Mouse (Mus musculus) ES-Bruce4 (cell line): ENCODE results near the gene Tvp23a. TPM values are rescaled to one million over a fixed set of nuclear protein-coding genes. Genes with fewer than 3 reads are reported as not detected.
A peak's percentile ranks its signal among the peaks of the same experiment; 100 is the strongest.

Source experiments
- H3K27ac ChIP-seq: 2 replicates; pipeline ENCODE4 v1.5.1; 2012; ENCODE audit warnings: low read length, inconsistent platforms; ENCODE audit not compliant: insufficient read depth
- H3K27me3 ChIP-seq: 2 replicates; pipeline ENCODE4 v1.6.1; 2012; ENCODE audit warnings: mild to moderate bottlenecking, low read length, inconsistent platforms; ENCODE audit not compliant: control insufficient read depth, poor library complexity, insufficient read depth, severe bottlenecking
- H3K36me3 ChIP-seq: 2 replicates; pipeline ENCODE4 v1.6.1; 2012; ENCODE audit warnings: inconsistent platforms, mild to moderate bottlenecking, low read length, moderate library complexity; ENCODE audit not compliant: control insufficient read depth, poor library complexity, insufficient read depth, severe bottlenecking
- H3K4me1 ChIP-seq: one replicate; pipeline ENCODE4 v1.8.1; 2011; ENCODE audit warnings: low read length; ENCODE audit not compliant: control insufficient read depth, insufficient read depth
- H3K4me3 ChIP-seq: 2 replicates; pipeline ENCODE4 v1.5.1; 2011; ENCODE audit warnings: low read depth, mild to moderate bottlenecking, low read length
- H3K9ac ChIP-seq: 2 replicates; pipeline ENCODE4 v1.6.1; 2012; ENCODE audit warnings: low read depth, mild to moderate bottlenecking, inconsistent platforms; ENCODE audit not compliant: poor library complexity, severe bottlenecking
- H3K9me3 ChIP-seq: replicated peaks from 2 replicates; pipeline ENCODE4 v1.6.1; 2012; ENCODE audit warnings: mild to moderate bottlenecking, low read length, inconsistent platforms; ENCODE audit not compliant: control insufficient read depth, poor library complexity, insufficient read depth, severe bottlenecking
- CTCF ChIP-seq: IDR thresholded peaks from one replicate; pipeline ENCODE4 v1.8.1; 2011; ENCODE audit warnings: low read depth, low read length
- EP300 ChIP-seq: IDR thresholded peaks from 2 replicates; pipeline ENCODE4 v1.6.1; 2011; ENCODE audit warnings: low read depth, low read length; ENCODE audit not compliant: insufficient read depth
- POLR2A ChIP-seq: IDR thresholded peaks from one replicate; pipeline ENCODE4 v1.8.1; 2011; ENCODE audit warnings: low read length; ENCODE audit not compliant: insufficient read depth
- polyA plus RNA-seq: library from polyadenylated mRNA; stranded (reverse); fragments of >200 nt; gene quantifications from 2 replicates; pipeline ENCODE4 v1.2.4, GENCODE M21; 2011; ENCODE audit warnings: low read depth; ENCODE audit not compliant: missing spikeins, insufficient read depth, insufficient read length

Gene Tvp23a
- polyA plus RNA-seq, 1 experiment, result 1.8 TPM

DNA sequence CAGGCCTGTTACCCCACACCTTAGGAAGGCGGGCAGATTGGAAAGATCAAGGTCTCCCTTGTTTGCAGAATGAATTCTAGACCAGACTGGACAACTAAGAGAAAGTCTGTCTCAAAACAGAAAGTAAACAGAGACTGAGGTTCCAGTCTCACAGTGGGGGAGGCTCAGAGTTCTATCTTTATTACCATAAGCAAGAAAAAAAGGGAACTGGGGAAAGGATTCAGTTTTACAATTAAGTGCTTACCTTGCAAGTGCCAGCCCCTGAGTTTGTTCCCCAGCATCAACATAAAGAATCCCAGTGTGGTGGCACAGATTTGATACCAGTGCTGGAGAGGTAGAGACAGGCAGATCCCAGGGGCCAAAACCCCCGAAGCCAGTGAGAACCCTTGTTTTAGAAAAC lies 28.8 kb upstream of the Tvp23a start:
- Histone ChIP-seq H3K27me3 (no peaks in the 10 kb centered on the region), H3K4me1 (peaks cover 2% of the 10 kb centered on the region), H3K36me3 (no peaks in the 10 kb centered on the region), H3K9ac (no peak overlapping the region), H3K9me3 (no peaks in the 10 kb centered on the region), H3K27ac (no peak overlapping the region), H3K4me3 (no peak overlapping the region)
- no peak for TF ChIP-seq POLR2A
- TF ChIP-seq EP300, result no peak
- TF ChIP-seq CTCF, result no peak

DNA sequence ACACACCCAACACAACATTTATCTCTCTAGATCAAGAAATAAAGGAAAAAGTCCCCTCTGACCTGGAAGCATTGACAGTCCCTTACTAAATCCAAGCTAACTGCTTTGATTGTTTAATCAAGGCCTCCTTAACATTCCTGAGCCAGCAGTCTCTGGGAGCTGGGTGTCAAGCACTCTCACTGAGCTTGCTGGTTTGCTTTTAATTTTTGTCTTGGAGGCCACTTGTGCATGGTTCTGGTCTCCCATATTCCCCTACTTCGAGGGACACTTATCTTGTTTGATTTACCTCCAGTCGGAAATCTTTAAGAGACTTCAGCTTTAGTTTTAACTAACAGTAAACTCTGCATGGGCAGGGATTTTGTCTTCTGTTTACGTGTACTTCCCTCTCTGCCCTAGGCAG lies 27.8 kb upstream of the Tvp23a start:
- Histone ChIP-seq H3K9ac (no peak overlapping the region), H3K4me1 (peaks cover 2% of the 10 kb centered on the region), H3K36me3 (no peaks in the 10 kb centered on the region), H3K9me3 (no peaks in the 10 kb centered on the region), H3K27me3 (no peaks in the 10 kb centered on the region), H3K4me3 (no peak overlapping the region), H3K27ac (no peak overlapping the region)
- TF ChIP-seq EP300 (no peak), POLR2A (no peak), CTCF (no peak)

DNA sequence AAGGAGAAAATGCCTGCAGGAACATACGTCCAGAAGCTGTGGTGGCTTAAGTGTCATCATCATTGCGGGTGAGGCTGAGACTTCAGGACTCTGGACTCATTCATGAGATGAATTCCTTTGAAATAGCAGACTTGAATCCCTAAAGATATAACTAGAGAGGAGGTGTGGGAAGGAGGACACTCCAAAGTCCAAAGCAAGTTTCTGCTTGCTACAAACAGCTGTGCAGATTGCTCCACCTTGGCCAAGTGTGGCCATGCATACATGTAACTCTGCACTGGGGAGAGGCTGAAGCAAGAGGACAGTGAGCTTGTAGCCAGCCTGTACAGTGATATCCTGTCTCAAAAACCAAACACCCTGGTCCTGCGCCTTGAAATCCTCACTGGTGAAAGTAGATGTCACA lies 24.8 kb upstream of the Tvp23a start:
- Histone ChIP-seq H3K9me3 (no peaks in the 10 kb centered on the region), H3K9ac (no peak overlapping the region), H3K4me1 (no peaks in the 10 kb centered on the region), H3K27ac (no peak overlapping the region), H3K36me3 (no peaks in the 10 kb centered on the region), H3K4me3 (no peak overlapping the region), H3K27me3 (no peaks in the 10 kb centered on the region)
- TF ChIP-seq POLR2A (no peak), EP300 (no peak), CTCF (no peak)

DNA sequence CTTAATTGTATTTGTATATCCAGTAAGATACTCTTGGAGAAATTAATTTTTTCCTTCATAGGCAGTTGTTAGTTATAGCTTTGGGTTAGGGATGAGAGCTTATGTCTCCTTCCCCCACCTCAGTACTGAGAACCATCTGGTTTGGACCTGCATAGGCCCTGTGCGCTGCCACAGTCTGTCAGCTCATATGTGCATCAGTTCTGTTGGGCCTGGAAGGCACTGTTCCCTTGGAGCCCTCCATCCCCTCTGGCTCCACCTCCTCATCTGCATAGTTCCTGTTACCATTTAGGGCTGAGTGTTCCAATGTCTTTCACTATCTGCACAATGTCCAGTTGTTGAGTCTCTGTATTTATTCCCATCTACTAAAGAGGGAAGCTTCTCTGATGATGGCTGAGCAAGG lies 21.0 kb upstream of the Tvp23a start:
- Histone ChIP-seq H3K4me1 (peaks cover 6% of the 10 kb centered on the region), H3K36me3 (no peaks in the 10 kb centered on the region), H3K27ac (peak overlapping the region; percentile 18), H3K4me3 (no peak overlapping the region), H3K9me3 (no peaks in the 10 kb centered on the region), H3K9ac (no peak overlapping the region), H3K27me3 (no peaks in the 10 kb centered on the region)
- no peak for TF ChIP-seq EP300
- no peak for TF ChIP-seq POLR2A
- TF ChIP-seq CTCF, result no peak

DNA sequence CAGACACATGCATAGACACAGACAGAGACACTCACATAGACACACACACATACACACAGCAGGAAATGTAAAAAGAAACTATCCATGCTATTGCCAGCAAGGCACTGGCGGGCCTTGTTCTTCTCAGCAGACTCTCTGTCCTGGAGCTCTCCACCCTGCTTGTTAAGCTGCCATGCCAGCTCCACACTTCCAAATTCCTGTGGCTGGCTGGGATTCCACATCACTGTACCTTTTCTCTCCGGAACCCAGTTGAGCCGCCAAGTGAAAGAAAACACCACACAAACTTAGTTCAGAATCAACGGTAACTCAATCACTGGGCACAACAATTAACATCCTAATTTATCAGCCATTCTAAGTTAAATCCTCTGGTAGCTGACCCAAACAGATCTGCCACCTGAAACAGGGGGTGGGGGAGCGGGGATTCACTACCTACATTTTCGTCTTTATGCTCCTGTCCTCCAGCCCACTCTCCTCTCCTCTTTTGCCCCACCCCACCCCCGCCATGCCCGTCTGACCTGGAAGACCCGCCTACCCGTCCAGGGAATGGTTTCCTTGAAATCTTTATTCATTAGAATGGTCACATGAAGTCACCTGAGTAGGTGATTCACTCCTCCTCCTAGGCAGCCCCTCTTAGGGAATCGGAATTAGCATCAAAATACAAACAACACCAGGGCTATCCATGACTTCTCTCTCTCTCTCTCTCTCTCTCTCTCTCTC lies 20.4 kb upstream of the Tvp23a start:
- Histone ChIP-seq H3K4me1 (peaks cover 6% of the 10 kb centered on the region), H3K9ac (peak overlapping the region; percentile 39), H3K27me3 (no peaks in the 10 kb centered on the region), H3K27ac (peak overlapping the region; percentile 88), H3K36me3 (no peaks in the 10 kb centered on the region), H3K4me3 (peak overlapping the region; percentile 63), H3K9me3 (no peaks in the 10 kb centered on the region)
- TF ChIP-seq EP300 (peak; percentile 77), CTCF (no peak), POLR2A (no peak)

DNA sequence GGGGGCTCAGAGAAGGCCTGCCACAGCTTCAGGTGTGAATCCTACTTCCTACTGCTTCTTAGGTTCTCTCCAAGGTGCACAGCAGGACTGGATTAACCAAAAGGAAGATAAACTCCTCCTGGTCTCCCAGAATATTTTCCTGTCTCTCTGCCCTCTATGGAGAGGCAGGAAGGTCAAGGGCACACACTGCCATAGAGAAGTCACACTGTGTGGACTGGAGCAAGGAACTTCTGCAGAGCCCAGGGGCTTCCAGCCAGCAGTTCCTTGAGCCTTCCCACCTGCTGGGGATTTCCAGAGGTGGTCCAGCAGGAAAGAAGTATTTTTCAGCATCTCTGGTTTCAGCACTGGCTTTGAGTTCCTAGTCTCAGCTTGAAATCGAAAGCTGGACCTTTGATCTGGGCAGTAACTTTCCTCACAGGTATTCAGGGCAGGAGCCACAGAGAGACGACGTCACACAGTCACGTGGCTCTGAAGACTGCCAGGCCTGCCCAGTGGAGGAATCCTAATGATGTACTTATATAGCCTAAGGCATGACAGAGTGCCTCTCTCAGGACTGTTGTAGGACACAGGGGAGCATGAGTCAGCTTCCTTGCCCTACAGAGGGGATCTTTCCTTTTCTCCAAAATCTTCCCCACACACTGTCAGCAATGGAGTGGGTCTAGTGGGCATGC lies 18.0 kb upstream of the Tvp23a start:
- H3K36me3 ChIP-seq, result no peaks in the 10 kb centered on the region
- no peaks in the 10 kb centered on the region for H3K9me3 ChIP-seq

More for the DNA sequence above, 18.0 kb upstream of the Tvp23a start:
- no peak for TF ChIP-seq POLR2A
- no peak for TF ChIP-seq CTCF
- TF ChIP-seq EP300, result 0 out of 2 replicates have a peak, but pooled peaks have one; percentile 3
- H3K27ac ChIP-seq, result no peak overlapping the region
- H3K9ac ChIP-seq, result no peak overlapping the region
- H3K4me3 ChIP-seq, result no peak overlapping the region
- H3K4me1 ChIP-seq, result peaks cover 6% of the 10 kb centered on the region
- no peaks in the 10 kb centered on the region for H3K27me3 ChIP-seq
